Mouse (Mus musculus): Measurements from ENCODE around the gene Hoxd11. TPM values are rescaled to one million over a fixed set of nuclear protein-coding genes. Genes with fewer than 3 reads are reported as not detected.

Gene Hoxd11
- polyA plus RNA-seq, 1 experiment from 2014 or later = 56.2 TPM

DNA sequence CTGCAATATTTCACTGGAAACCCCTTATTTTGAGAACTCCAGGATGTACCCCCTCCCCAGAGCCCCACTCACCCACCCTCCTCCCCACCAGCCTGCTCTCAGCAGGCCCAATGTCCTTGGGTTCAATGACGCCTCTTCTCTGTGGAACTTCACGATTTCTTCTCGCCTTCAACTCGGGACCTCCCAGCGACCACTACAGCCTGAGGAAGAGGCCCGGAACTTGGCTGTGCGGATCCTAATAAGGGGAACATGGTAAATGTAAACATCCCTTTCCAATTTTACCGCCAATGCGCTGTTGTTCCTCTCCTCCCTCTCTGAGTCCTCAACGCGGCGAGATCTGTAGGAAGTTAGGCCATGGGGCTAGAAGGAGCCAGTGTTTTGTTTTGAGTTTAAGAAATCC, 4.7 kb downstream of the Hoxd11 start:
- H3K36me3 ChIP-seq (ENCODE audit: control insufficient read depth, insufficient read depth, low read length) = peaks cover 2% of the 10 kb centered on the region; the same call in 1 of the 2 replicates
- no peak for ATAC-seq (ENCODE audit: low FRiP score, low TSS enrichment)
- peaks cover under 1% of the 10 kb centered on the region; the same call in 1 of the 2 replicates for H3K4me1 ChIP-seq (ENCODE audit: control insufficient read depth, insufficient read depth, low read length)
- H3K27me3 ChIP-seq (ENCODE audit: control insufficient read depth, insufficient read depth, low read length) = peaks cover 22% of the 10 kb centered on the region; the same call in 1 of the 2 replicates
- H3K9me3 ChIP-seq (ENCODE audit: control insufficient read depth, low read length) = no peaks in the 10 kb centered on the region
- H3K9ac ChIP-seq (ENCODE audit: low read depth, low read length) = peak overlapping the region; percentile 99
- peak overlapping the region; percentile 85 for H3K4me2 ChIP-seq (replicated peaks; ENCODE audit: low read depth, low read length)
- 3% methylated on average over 12 of the region's 12 CpGs for WGBS
- H3K27ac ChIP-seq (ENCODE audit: low read depth, low read length) = peak overlapping the region; percentile 97
- peak overlapping the region; percentile 85 for H3K4me3 ChIP-seq (ENCODE audit: low read length)

DNA sequence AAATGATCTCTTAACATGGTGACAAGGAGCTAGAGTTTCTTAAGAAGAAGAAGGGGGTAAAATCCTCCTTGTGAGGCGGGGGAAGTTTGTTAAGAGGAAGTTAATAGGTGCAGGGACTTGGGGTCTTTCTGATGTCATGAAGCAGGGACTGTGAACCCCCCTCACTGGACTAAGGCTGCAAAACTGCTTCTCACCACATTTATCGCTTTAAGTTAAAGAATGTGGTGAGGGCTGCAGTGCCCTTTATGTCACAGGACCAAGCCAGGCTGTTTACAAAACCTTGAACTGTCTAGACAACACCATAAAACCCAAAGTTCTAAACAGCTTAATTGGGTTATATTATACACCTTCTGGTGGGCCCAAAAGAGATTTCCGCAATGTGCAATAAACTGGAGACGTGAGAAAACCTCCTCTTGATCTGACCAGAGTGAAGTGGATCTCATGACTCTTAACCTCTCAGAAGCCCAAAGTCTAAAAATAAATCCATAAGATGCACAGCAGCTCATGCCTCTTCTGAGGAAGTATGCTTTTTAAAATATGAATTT, 5.8 kb downstream of the Hoxd11 start:
- H3K27me3 ChIP-seq (ENCODE audit: control insufficient read depth, insufficient read depth, low read length) = peaks cover 20% of the 10 kb centered on the region; the same call in 1 of the 2 replicates
- H3K36me3 ChIP-seq (ENCODE audit: control insufficient read depth, insufficient read depth, low read length) = peaks cover 2% of the 10 kb centered on the region; the same call in 1 of the 2 replicates
- H3K4me3 ChIP-seq (ENCODE audit: low read length) = peak overlapping the region; percentile 85
- no peak for ATAC-seq (ENCODE audit: low FRiP score, low TSS enrichment)
- H3K4me2 ChIP-seq (replicated peaks; ENCODE audit: low read depth, low read length) = peak overlapping the region; percentile 85
- H3K4me1 ChIP-seq (ENCODE audit: control insufficient read depth, insufficient read depth, low read length) = no peaks in the 10 kb centered on the region
- peak overlapping the region; percentile 97; the same call in 1 of the 2 replicates for H3K27ac ChIP-seq (ENCODE audit: low read depth, low read length)
- 7% methylated on average over 4 of the region's 4 CpGs for WGBS
- peak overlapping the region; percentile 99 for H3K9ac ChIP-seq (ENCODE audit: low read depth, low read length)
- H3K9me3 ChIP-seq (ENCODE audit: control insufficient read depth, low read length) = no peaks in the 10 kb centered on the region

DNA sequence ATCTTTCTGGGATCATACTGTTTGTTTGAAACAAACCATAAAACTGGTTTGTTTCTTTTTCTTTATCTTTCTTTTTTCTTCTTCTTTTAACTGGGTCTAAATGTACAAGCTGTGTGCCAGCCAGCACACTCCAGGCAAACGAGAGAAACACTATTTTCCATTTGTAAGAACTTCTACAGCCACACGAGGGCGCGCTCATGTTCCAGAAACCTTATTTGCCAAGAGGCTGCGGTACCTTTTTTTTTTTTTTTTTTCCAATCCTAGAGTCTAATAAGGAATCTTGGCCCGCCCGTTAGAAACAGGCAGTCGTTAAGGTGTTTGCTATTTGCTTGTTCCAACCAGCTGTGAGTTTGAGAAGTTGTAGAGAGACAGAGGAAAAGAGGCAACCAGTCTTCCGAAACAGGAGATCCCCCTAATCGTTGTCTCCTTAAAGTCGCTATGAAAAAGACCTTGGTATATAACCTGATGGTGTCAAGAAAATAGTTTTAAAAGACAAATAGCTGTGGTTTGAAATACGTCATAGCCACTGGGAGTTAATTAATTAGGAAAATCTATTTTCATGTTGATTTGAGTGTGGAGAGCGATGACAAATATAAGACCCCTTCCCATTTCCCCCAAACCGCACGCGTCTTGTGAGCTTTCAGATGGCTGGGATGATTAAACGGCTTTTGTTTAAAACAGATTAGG, 7.1 kb downstream of the Hoxd11 start:
- H3K9me3 ChIP-seq (ENCODE audit: control insufficient read depth, low read length) = no peaks in the 10 kb centered on the region
- H3K4me1 ChIP-seq (ENCODE audit: control insufficient read depth, insufficient read depth, low read length) = no peaks in the 10 kb centered on the region
- peaks cover 2% of the 10 kb centered on the region; the same call in 1 of the 2 replicates for H3K36me3 ChIP-seq (ENCODE audit: control insufficient read depth, insufficient read depth, low read length)
- peak overlapping the region; percentile 85 for H3K4me3 ChIP-seq (ENCODE audit: low read length)
- H3K4me2 ChIP-seq (replicated peaks; ENCODE audit: low read depth, low read length) = peak overlapping the region; percentile 85
- WGBS = 2% methylated on average over 17 of the region's 17 CpGs
- H3K27ac ChIP-seq (ENCODE audit: low read depth, low read length) = peak overlapping the region; percentile 94
- peaks cover 14% of the 10 kb centered on the region; the same call in 1 of the 2 replicates for H3K27me3 ChIP-seq (ENCODE audit: control insufficient read depth, insufficient read depth, low read length)
- peak overlapping the region; percentile 92 for H3K9ac ChIP-seq (ENCODE audit: low read depth, low read length)
- no peak for ATAC-seq (ENCODE audit: low FRiP score, low TSS enrichment)

DNA sequence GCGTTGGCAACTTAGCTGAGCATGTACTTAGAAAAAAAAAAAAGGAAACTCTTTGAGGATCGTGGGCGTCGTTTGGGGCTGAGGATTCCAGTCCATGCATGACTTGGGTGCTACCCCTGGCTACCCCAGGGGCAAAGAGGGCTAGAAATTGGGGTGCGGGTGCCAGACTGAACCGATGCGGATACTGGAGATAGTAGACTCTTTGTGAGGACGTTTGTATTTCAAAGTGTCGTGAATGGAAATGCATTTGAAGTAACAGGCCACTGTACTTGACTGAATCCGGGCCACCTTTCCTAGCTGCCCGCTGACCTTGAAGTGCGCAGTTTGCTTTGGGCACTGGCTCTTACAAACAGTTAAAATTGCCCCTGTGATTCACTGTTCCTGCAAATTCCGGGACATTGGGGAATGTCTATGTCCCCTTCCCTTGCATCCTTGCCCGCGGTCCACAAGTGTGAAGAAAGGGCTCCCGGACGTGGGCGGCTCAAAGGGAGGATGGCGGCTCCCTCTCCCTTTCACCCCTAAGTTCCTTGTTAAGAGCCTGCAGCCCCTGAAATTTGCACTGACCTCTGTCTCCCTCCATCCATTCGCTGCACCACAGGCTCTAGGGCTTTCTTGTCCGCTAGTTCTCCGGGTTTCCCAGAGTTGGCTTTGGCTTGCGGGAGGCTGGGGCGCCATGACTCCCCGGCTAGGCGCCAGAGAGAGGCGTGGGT, 7.8 kb downstream of the Hoxd11 start:
- under 1% methylated on average over 27 of the region's 27 CpGs for WGBS
- H3K4me2 ChIP-seq (replicated peaks; ENCODE audit: low read depth, low read length) = peak overlapping the region; percentile 85
- peak overlapping the region; percentile 94 for H3K27ac ChIP-seq (ENCODE audit: low read depth, low read length)

DNA sequence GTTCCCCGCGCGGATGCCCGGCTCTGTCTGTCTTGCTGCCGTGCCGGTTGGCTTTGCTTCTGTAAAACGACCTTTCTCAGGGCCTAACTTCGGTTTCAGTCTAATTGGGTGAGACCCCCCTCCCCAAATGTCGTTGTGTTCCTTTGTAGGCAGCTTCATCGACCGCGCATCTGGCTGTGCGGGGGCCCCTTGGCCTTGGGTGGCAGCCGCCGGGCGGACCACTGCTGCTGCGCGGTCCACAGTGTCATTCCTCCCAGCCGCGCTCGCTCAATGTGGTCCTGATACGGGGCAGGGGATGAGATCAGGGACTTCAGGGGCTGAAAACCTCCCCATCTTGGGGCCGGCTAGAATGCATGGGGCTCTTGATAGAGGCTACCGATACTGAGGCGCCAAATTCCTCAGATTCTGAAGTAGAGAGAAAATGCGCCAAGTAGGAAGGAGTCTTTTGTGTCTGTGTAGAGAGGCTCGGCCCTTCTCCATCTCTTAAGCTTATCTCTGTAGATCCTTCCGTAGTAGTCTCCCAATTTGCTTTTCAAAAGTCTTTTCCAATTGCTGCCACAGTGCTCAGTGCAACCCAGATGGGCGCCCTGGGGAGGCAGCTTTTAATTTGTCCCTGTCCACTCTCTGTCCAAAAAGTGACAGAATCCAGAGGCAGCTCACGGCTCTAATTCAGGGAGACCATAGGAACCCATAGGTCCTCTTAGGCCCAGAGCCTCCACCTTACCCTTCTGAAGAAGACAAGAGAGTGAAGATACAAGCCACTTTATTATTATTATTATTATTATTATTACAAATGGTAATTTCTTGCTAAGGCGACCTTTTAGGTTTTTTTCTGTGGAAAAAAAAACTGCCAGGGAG, 8.6 kb downstream of the Hoxd11 start:
- Histone ChIP-seq H3K27me3 (ENCODE audit: control insufficient read depth, insufficient read depth, low read length) (peaks cover 11% of the 10 kb centered on the region; the same call in 1 of the 2 replicates), H3K4me3 (ENCODE audit: low read length) (peak overlapping the region; percentile 85), H3K4me1 (ENCODE audit: control insufficient read depth, insufficient read depth, low read length) (0 out of 2 replicates have a peak, but pooled peaks cover 5% of the 10 kb centered on the region), H3K27ac (ENCODE audit: low read depth, low read length) (peak overlapping the region; percentile 94), H3K36me3 (ENCODE audit: control insufficient read depth, insufficient read depth, low read length) (peaks cover 2% of the 10 kb centered on the region; the same call in 1 of the 2 replicates), H3K9me3 (ENCODE audit: control insufficient read depth, low read length) (no peaks in the 10 kb centered on the region), H3K4me2 (replicated peaks; ENCODE audit: low read depth, low read length) (peak overlapping the region; percentile 85), H3K9ac (ENCODE audit: low read depth, low read length) (peak overlapping the region; percentile 92)
- no peak for ATAC-seq (ENCODE audit: low FRiP score, low TSS enrichment)
- WGBS = 2% methylated on average over 31 of the region's 31 CpGs

More for the DNA sequence above, 7.8 kb downstream of the Hoxd11 start:
- peak overlapping the region; percentile 92 for H3K9ac ChIP-seq (ENCODE audit: low read depth, low read length)
- ATAC-seq (ENCODE audit: low FRiP score, low TSS enrichment) = no peak
- 0 out of 2 replicates have a peak, but pooled peaks cover 3% of the 10 kb centered on the region for H3K4me1 ChIP-seq (ENCODE audit: control insufficient read depth, insufficient read depth, low read length)
- peaks cover 10% of the 10 kb centered on the region; the same call in 1 of the 2 replicates for H3K27me3 ChIP-seq (ENCODE audit: control insufficient read depth, insufficient read depth, low read length)
- H3K36me3 ChIP-seq (ENCODE audit: control insufficient read depth, insufficient read depth, low read length) = peaks cover 2% of the 10 kb centered on the region; the same call in 1 of the 2 replicates
- no peaks in the 10 kb centered on the region for H3K9me3 ChIP-seq (ENCODE audit: control insufficient read depth, low read length)
- H3K4me3 ChIP-seq (ENCODE audit: low read length) = peak overlapping the region; percentile 85

DNA sequence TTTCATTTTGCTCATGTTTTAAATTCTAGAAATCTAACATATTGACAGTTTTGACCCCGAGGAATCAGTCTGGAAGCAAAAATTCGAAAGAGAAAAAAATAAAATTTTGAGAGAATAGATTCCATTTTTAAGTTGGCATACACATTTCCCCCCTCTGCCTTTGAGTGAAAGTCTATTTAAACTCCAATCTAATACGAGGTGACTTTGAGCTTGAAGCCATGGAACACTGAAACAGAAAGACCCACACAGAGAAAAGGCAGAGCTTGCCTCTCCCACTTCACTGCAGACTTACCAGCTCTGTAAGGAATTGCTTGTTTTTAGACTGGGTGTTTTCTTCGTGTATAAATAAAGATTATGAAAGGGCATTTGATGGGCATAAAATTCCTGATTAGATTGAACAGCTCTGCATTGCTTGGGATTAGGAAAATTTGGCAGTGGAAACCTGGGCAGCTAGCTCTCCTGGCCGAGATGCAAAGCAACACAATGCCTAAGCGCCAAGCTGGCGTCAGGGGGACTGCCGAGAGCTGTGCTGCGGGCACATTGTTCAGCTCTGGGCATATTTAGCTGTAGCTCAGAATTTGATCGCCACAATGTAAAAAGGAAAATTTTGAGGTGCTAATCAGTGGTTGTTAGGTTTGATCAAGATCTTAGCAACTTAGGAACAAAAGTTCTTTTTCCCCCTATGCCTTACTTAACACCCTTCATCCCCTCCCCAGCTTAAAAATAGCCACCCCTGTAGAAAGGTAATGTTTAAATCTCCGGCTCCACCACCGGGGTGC, 9.6 kb downstream of the Hoxd11 start:
- peaks cover 7% of the 10 kb centered on the region; the same call in 1 of the 2 replicates for H3K27me3 ChIP-seq (ENCODE audit: control insufficient read depth, insufficient read depth, low read length)
- H3K9ac ChIP-seq (ENCODE audit: low read depth, low read length) = peak overlapping the region; percentile 92
- H3K27ac ChIP-seq (ENCODE audit: low read depth, low read length) = peak overlapping the region; percentile 94
- peaks cover 1% of the 10 kb centered on the region; the same call in 1 of the 2 replicates for H3K36me3 ChIP-seq (ENCODE audit: control insufficient read depth, insufficient read depth, low read length)
- 0 out of 2 replicates have a peak, but pooled peaks cover 5% of the 10 kb centered on the region for H3K4me1 ChIP-seq (ENCODE audit: control insufficient read depth, insufficient read depth, low read length)
- peak overlapping the region; percentile 85 for H3K4me3 ChIP-seq (ENCODE audit: low read length)
- ATAC-seq (ENCODE audit: low FRiP score, low TSS enrichment) = no peak
- no peaks in the 10 kb centered on the region for H3K9me3 ChIP-seq (ENCODE audit: control insufficient read depth, low read length)
- peak overlapping the region; percentile 85 for H3K4me2 ChIP-seq (replicated peaks; ENCODE audit: low read depth, low read length)
- 4% methylated on average over 12 of the region's 12 CpGs for WGBS

DNA sequence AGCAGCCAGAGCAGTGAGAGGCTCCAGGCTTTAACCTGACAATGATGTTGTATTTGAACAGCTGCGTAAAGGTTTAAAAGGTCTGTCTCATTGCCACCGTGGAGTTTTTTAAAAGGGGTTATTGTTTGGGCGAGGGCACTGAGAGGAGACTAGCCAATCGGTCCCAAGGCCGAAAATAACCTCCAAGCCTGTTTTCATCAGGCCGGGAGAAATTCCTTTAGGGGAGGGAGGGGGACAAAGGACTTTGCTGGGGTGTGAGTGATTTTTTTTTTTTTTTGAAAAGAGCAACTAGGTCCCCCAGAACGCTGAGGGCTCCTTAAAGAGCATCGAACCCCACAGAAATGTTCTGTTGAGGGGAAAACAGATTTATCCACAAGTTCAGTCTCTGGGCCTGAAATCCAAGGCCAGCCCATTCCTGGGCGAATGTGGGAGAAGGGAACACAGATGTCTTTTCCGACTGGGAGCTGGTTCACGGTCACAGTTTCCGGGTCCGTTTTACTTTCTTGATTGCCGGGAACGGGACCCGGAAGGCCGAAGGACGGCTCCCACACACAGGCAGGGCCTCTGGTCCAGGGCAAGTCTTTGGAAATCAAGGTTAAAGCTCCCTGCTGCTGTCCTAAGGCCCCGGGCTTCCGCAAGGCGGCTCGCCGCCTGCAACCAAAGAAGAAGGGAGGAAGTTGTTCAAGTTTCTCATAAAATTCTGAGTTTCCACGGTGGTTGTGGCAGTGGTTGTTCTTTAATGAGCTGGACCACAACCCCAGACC, 10.4 kb downstream of the Hoxd11 start:
- H3K9ac ChIP-seq (ENCODE audit: low read depth, low read length) = peak overlapping the region; percentile 92
- H3K9me3 ChIP-seq (ENCODE audit: control insufficient read depth, low read length) = no peaks in the 10 kb centered on the region
- 1% methylated on average over 24 of the region's 24 CpGs for WGBS
- no peak for ATAC-seq (ENCODE audit: low FRiP score, low TSS enrichment)
- H3K4me1 ChIP-seq (ENCODE audit: control insufficient read depth, insufficient read depth, low read length) = 0 out of 2 replicates have a peak, but pooled peaks cover 5% of the 10 kb centered on the region
- peak overlapping the region; percentile 85 for H3K4me2 ChIP-seq (replicated peaks; ENCODE audit: low read depth, low read length)
- peak overlapping the region; percentile 94 for H3K27ac ChIP-seq (ENCODE audit: low read depth, low read length)
- H3K27me3 ChIP-seq (ENCODE audit: control insufficient read depth, insufficient read depth, low read length) = peaks cover 7% of the 10 kb centered on the region; the same call in 1 of the 2 replicates
- H3K36me3 ChIP-seq (ENCODE audit: control insufficient read depth, insufficient read depth, low read length) = no peaks in the 10 kb centered on the region; the same call in none of the 2 replicates
- peak overlapping the region; percentile 85 for H3K4me3 ChIP-seq (ENCODE audit: low read length)

All from kidney, embryonic 14.5 days (tissue).